Mouse (Mus musculus) gastrocnemius, adult 2 months (tissue): ENCODE measurements around the gene Acoxl. TPM values are rescaled to one million over a fixed set of nuclear protein-coding genes. Genes with fewer than 3 reads are reported as not detected.

Source experiments
- DNase-seq: peaks from one replicate; pipeline ENCODE4 v3.0.0; 2022
- H3K27ac ChIP-seq: fragments of 200-600 bp; 2 replicates; pipeline ENCODE4 v1.8.1; 2022; ENCODE audit warnings: mild to moderate bottlenecking
- H3K4me3 ChIP-seq: fragments of 200-600 bp; 2 replicates; pipeline ENCODE4 v1.8.1; 2022; ENCODE audit warnings: mild to moderate bottlenecking, moderate library complexity
- CTCF ChIP-seq: fragments of 200-600 bp; IDR thresholded peaks from 2 replicates; pipeline ENCODE4 v1.8.1; 2022; ENCODE audit warnings: antibody characterized with exemption, mild to moderate bottlenecking, moderate library complexity
- intact Hi-C: fragments of 180-260 bp; cut with DNase I; formaldehyde crosslinking; loops from one replicate; pipeline ENCODE4 v1.15.1; 2025
- total RNA-seq, 2 experiments: library from RNA; stranded (reverse); gene quantifications; 2 replicates each; pipeline ENCODE4 v1.2.3; 2021

Gene Acoxl
- total RNA-seq, 2 experiments from 2014 or later: 0.20 TPM; not detected in 1

DNA sequence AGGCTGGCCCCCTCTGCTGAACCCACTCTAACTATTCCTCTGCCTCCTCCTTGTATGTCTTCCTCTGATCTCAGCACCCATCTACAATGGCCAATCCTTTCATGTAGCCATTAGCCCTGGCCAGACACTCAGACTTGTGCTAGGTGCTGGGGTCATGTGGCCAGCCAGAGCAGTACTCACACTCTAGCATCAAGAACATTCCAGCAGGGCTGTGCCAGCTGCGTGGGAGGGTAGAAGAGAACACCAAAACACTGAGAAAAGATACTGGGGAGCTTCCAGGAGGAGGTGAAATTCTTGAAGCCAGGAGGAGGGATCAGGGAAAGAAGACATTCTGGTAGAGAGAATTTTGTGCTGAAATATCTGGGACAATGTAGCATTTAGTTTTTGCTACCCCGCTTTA lies 226.3 kb downstream of the Acoxl start:
- Histone ChIP-seq H3K4me3 (no peak overlapping the region), H3K27ac (no peak overlapping the region)
- TF ChIP-seq CTCF: no peak
- DNase-seq: no peak
- intact Hi-C loops: no loop called here

- no peak for DNase-seq
- intact Hi-C loops: no loop called here
- H3K4me3 ChIP-seq: no peak overlapping the region
- TF ChIP-seq CTCF: no peak
- no peak overlapping the region for H3K27ac ChIP-seq
Observed at GRCm38 (mm10) chr2:128065576-128065975, 226.9 kb downstream of the Acoxl start.

GRCm38 (mm10) chr2:128067162-128067561 lies 228.5 kb downstream of the Acoxl start:
- Histone ChIP-seq H3K4me3 (no peak overlapping the region), H3K27ac (no peak overlapping the region)
- intact Hi-C loops: no loop called here
- no peak for TF ChIP-seq CTCF
- DNase-seq: peak; percentile 36

- H3K4me3 ChIP-seq: no peak overlapping the region
- no peak overlapping the region for H3K27ac ChIP-seq
- TF ChIP-seq CTCF: no peak
- DNase-seq: no peak
- intact Hi-C loops: no loop called here
Observed at GRCm38 (mm10) chr2:128067596-128067995, 228.9 kb downstream of the Acoxl start.

GRCm38 (mm10) chr2:128068176-128068575 lies 229.5 kb downstream of the Acoxl start:
- intact Hi-C loops: no loop called here
- H3K27ac ChIP-seq: no peak overlapping the region
- no peak overlapping the region for H3K4me3 ChIP-seq
- TF ChIP-seq CTCF: no peak
- DNase-seq: no peak

GRCm38 (mm10) chr2:128069025-128069424 lies 230.3 kb downstream of the Acoxl start:
- H3K27ac ChIP-seq: no peak overlapping the region
- intact Hi-C loops: no loop called here
- no peak for TF ChIP-seq CTCF
- H3K4me3 ChIP-seq: no peak overlapping the region
- no peak for DNase-seq

GRCm38 (mm10) chr2:128071791-128072190 lies 233.1 kb downstream of the Acoxl start:
- no peak for TF ChIP-seq CTCF
- no peak overlapping the region for H3K27ac ChIP-seq
- DNase-seq: no peak
- H3K4me3 ChIP-seq: no peak overlapping the region
- intact Hi-C loops: no loop called here

GRCm38 (mm10) chr2:128072944-128073343 lies 234.3 kb downstream of the Acoxl start:
- no peak overlapping the region for H3K4me3 ChIP-seq
- TF ChIP-seq CTCF: no peak
- H3K27ac ChIP-seq: no peak overlapping the region
- intact Hi-C loops: no loop called here
- DNase-seq: no peak

- intact Hi-C loops: no loop called here
- no peak overlapping the region for H3K4me3 ChIP-seq
- no peak overlapping the region for H3K27ac ChIP-seq
- TF ChIP-seq CTCF: no peak
- DNase-seq: no peak
Observed at GRCm38 (mm10) chr2:128073603-128074002, 234.9 kb downstream of the Acoxl start.

DNA sequence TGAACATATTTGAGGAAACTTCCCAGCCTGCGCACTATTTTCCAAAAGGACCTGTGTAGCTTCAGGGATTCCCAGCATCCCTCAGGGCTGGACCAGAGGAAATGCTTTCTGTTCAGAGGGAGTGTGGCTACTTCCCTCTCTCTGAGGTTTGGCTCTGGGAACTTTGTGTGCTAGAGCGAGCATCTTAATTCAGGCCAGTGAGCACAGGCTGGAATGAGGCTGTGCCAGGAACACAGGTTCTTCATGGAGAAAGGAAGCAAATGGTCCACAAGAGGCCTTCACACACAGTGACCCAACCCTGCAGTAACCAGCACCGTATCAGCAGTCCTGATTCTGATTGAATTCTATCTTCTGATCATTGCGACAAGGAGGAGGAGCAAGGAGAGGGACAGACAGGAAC lies 238.3 kb downstream of the Acoxl start:
- no peak for TF ChIP-seq CTCF
- Histone ChIP-seq H3K4me3 (no peak overlapping the region), H3K27ac (no peak overlapping the region)
- intact Hi-C loops: no loop called here
- no peak for DNase-seq

DNA sequence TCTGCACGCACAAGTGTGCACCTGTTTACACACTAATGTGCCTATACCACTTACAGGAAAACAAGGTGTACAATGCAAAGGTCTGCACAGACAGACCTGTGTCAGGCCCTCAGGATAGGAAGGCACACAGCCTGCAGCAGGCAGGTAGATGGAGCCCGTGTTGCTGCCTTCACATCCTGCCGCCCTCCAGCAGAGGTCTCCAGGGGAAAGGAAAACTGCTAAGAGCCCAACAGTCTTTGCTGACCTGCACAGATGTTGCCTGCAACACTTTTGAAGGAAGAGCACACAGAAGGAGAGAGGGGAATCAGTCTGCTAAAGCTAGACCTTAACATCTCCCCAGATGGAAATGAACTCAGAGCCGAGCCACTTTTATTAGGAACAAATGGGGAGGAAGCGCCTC lies 240.2 kb downstream of the Acoxl start:
- TF ChIP-seq CTCF: peak; percentile 56
- Histone ChIP-seq H3K4me3 (no peak overlapping the region), H3K27ac (no peak overlapping the region)
- intact Hi-C loops: no loop called here
- DNase-seq: peak; percentile 37

- TF ChIP-seq CTCF: no peak
- no peak overlapping the region for H3K4me3 ChIP-seq
- no peak overlapping the region for H3K27ac ChIP-seq
- intact Hi-C loops: no loop called here
- no peak for DNase-seq
Observed at GRCm38 (mm10) chr2:128079316-128079715, 240.6 kb downstream of the Acoxl start.

- intact Hi-C loops: no loop called here
- no peak for DNase-seq
- TF ChIP-seq CTCF: no peak
- H3K4me3 ChIP-seq: no peak overlapping the region
- no peak overlapping the region for H3K27ac ChIP-seq
Observed at GRCm38 (mm10) chr2:128083844-128084243, 245.2 kb downstream of the Acoxl start.

- Histone ChIP-seq H3K27ac (no peak overlapping the region), H3K4me3 (no peak overlapping the region)
- intact Hi-C loops: no loop called here
- no peak for DNase-seq
- TF ChIP-seq CTCF: no peak
Observed at GRCm38 (mm10) chr2:128084607-128085006, 245.9 kb downstream of the Acoxl start.

DNA sequence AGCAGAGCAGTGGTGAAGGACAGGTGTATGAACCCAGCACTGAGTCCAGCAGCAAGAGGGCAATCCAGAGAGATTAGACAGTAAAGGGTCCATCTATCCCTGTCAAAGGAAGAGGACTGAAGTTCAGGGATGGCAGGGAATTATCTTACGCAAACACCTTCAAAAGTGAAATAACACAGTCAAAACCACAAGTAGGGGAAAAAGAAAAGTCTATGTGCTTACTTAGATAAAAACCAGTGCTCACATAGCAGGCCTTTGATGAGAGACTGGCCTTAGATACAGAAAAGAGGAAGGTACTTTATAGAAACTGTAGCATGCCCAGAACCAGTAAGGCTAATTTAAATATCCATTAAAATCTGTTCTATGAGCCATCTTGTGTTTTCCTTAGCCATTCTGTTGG lies 246.8 kb downstream of the Acoxl start:
- intact Hi-C loops: no loop called here
- DNase-seq: no peak
- Histone ChIP-seq H3K27ac (no peak overlapping the region), H3K4me3 (no peak overlapping the region)
- TF ChIP-seq CTCF: no peak
